Mouse (Mus musculus) stomach, postnatal 0 days (tissue): ENCODE measurements around the gene Epm2aip1. TPM values are rescaled to one million over a fixed set of nuclear protein-coding genes. Genes with fewer than 3 reads are reported as not detected.

ENCODE experiments used
- ATAC-seq: fragments of 200-750 bp; cut with Nextera tagmentation; 2 replicates; pipeline ENCODE4 v1.8.0; 2017; ENCODE audit not compliant: low FRiP score, low TSS enrichment
- DNase-seq: peaks from one replicate; pipeline ENCODE4 v3.0.0-alpha.2; 2016; ENCODE audit warnings: low spot score
- H3K27ac ChIP-seq: fragments of 300-500 bp; sonication (generic); replicated peaks from 2 replicates; pipeline ENCODE4 v1.5.1; 2014; ENCODE audit warnings: mild to moderate bottlenecking, control low read depth
- H3K27me3 ChIP-seq: fragments of 300-500 bp; sonication (generic); 2 replicates; pipeline ENCODE4 v1.6.1; 2014; ENCODE audit warnings: low read length; ENCODE audit not compliant: control insufficient read depth, insufficient read depth
- H3K36me3 ChIP-seq: fragments of 300-500 bp; sonication (generic); 2 replicates; pipeline ENCODE4 v1.6.1; 2014; ENCODE audit warnings: low read length, mixed read lengths; ENCODE audit not compliant: control insufficient read depth, insufficient read depth
- H3K4me1 ChIP-seq: fragments of 300-500 bp; sonication (generic); replicated peaks from 2 replicates; pipeline ENCODE4 v1.6.1; 2014; ENCODE audit warnings: antibody characterized with exemption; ENCODE audit not compliant: control insufficient read depth, insufficient read depth
- H3K4me2 ChIP-seq: fragments of 300-500 bp; sonication (generic); replicated peaks from 2 replicates; pipeline ENCODE4 v1.6.1; 2014; ENCODE audit warnings: low read depth, mild to moderate bottlenecking, control low read depth, moderate library complexity
- H3K4me3 ChIP-seq: fragments of 300-500 bp; sonication (generic); 2 replicates; pipeline ENCODE4 v1.5.1; 2014; ENCODE audit warnings: low read depth, low read length, control low read depth
- H3K9ac ChIP-seq: fragments of 300-500 bp; sonication (generic); 2 replicates; pipeline ENCODE4 v1.6.1; 2014; ENCODE audit warnings: mild to moderate bottlenecking, low read length, control low read depth, mixed read lengths
- H3K9me3 ChIP-seq: fragments of 300-500 bp; sonication (generic); 2 replicates; pipeline ENCODE4 v1.6.1; 2016; ENCODE audit warnings: low read length; ENCODE audit not compliant: control insufficient read depth
- CTCF ChIP-seq: IDR thresholded peaks from 2 replicates; pipeline ENCODE4 v1.5.1; 2016; ENCODE audit warnings: antibody characterized with exemption, low read depth, mild to moderate bottlenecking, moderate library complexity
- EP300 ChIP-seq: optimal IDR thresholded peaks from 2 replicates; pipeline ENCODE3; 2016; ENCODE audit warnings: antibody characterized with exemption
- WGBS: fragments of 180-500 bp; shearing (Covaris S2); extraction: QIAGEN DNeasy Blood & Tissue Kit; methylation state at CpG from one replicate; pipeline ENCODE4 v1.1.7; 2014; 5-methylcytosine and 5-hydroxymethylcytosine counted together
- polyA plus RNA-seq: library from polyadenylated mRNA; unstranded; fragments of >200 nt; fragmentation: Nextera tagmentation; extraction: Ambion mirVana; gene quantifications from 2 replicates; pipeline ENCODE4 v1.2.1, GENCODE M21; 2015

Gene Epm2aip1
- polyA plus RNA-seq, 1 experiment from 2014 or later, result 7.7 TPM

- Histone ChIP-seq H3K4me1 (no peaks in the 10 kb centered on the region), H3K27me3 (no peaks in the 10 kb centered on the region), H3K9me3 (no peaks in the 10 kb centered on the region), H3K36me3 (peaks cover 24% of the 10 kb centered on the region), H3K4me3 (no peak overlapping the region), H3K9ac (no peak overlapping the region), H3K4me2 (no peak overlapping the region), H3K27ac (no peak overlapping the region)
- WGBS, result 83% methylated on average over 6 of the region's 6 CpGs
- DNase-seq (no peak), ATAC-seq (no peak)
- no peak for TF ChIP-seq EP300
- peak; percentile 25; the same call in 1 of the 2 replicates for TF ChIP-seq CTCF
These were observed 28.3 kb upstream of the Epm2aip1 start for GRCm38 (mm10) chr9:111243384-111243783.

- no peak overlapping the region for H3K27ac ChIP-seq
These were observed 26.2 kb upstream of the Epm2aip1 start for GRCm38 (mm10) chr9:111245546-111245945.

GRCm38 (mm10) chr9:111247682-111248246 lies 24.0 kb upstream of the Epm2aip1 start:
- H3K9ac ChIP-seq, result no peak overlapping the region
- no peaks in the 10 kb centered on the region for H3K27me3 ChIP-seq
- H3K9me3 ChIP-seq, result no peaks in the 10 kb centered on the region
- H3K4me3 ChIP-seq, result no peak overlapping the region
- WGBS, result 81% methylated on average over 3 of the region's 3 CpGs
- no peaks in the 10 kb centered on the region for H3K4me1 ChIP-seq
- H3K27ac ChIP-seq, result no peak overlapping the region
- peaks cover 16% of the 10 kb centered on the region; the same call in 1 of the 2 replicates for H3K36me3 ChIP-seq
- no peak for TF ChIP-seq EP300
- TF ChIP-seq CTCF, result peak; percentile 62
- DNase-seq (no peak), ATAC-seq (no peak)
- no peak overlapping the region for H3K4me2 ChIP-seq

More at GRCm38 (mm10) chr9:111245546-111245945, 26.2 kb upstream of the Epm2aip1 start:
- H3K4me1 ChIP-seq, result no peaks in the 10 kb centered on the region
- 71% methylated on average over 6 of the region's 6 CpGs for WGBS
- no peaks in the 10 kb centered on the region for H3K9me3 ChIP-seq
- H3K4me2 ChIP-seq, result no peak overlapping the region
- ATAC-seq, result no peak
- no peak for DNase-seq
- TF ChIP-seq EP300, result no peak
- no peak for TF ChIP-seq CTCF
- H3K9ac ChIP-seq, result no peak overlapping the region
- H3K27me3 ChIP-seq, result no peaks in the 10 kb centered on the region
- H3K4me3 ChIP-seq, result no peak overlapping the region
- H3K36me3 ChIP-seq, result peaks cover 22% of the 10 kb centered on the region; the same call in 1 of the 2 replicates

DNA sequence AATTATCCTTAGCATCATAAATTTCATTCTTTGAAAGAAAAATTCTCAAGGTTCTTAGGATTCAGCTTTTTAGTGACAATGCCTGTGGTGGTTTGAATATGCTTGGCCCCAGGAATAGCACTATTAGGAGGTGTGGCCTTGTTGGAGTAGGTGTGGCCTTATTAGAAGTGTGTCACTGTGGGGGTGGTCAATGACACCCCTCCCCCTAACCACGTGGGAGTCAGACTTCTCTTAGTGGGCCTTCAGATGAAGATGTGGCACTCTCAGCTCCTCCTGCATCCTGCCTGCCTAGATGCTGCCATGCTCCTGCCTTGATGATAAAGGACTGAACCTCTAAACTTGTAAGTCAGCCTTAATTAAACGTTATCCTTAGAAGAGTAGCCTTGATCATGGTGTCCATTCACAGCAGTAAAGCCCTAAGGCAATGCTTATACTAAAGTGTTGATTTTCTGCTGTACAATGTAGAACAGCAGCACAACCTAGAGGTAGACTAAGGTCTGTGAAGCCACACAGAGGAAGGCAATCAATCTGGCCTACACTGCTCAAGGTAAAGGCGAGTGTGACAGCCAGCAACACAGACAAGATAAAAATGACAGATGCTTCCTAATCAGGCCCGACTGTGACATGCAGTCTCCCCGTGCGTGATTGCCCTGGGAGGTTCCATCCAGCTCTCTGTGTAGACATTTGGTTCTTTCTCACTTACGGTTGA lies 19.4 kb upstream of the Epm2aip1 start:
- Histone ChIP-seq H3K4me2 (no peak overlapping the region), H3K36me3 (peaks cover 17% of the 10 kb centered on the region), H3K27ac (no peak overlapping the region), H3K9me3 (no peaks in the 10 kb centered on the region), H3K9ac (no peak overlapping the region), H3K4me3 (no peak overlapping the region), H3K27me3 (no peaks in the 10 kb centered on the region), H3K4me1 (no peaks in the 10 kb centered on the region)
- ATAC-seq, result no peak
- peak; percentile 50 for TF ChIP-seq CTCF
- no peak for TF ChIP-seq EP300
- DNase-seq, result no peak
- WGBS, result 65% methylated on average over 7 of the region's 7 CpGs

- Histone ChIP-seq H3K9me3 (no peaks in the 10 kb centered on the region), H3K4me1 (no peaks in the 10 kb centered on the region), H3K36me3 (peaks cover 13% of the 10 kb centered on the region), H3K4me2 (no peak overlapping the region), H3K27me3 (no peaks in the 10 kb centered on the region), H3K27ac (peak overlapping the region; percentile 35; the same call in 1 of the 2 replicates), H3K9ac (no peak overlapping the region), H3K4me3 (no peak overlapping the region)
- WGBS, result 7% methylated on average over 1 of the region's 1 CpGs
- DNase-seq (peak; percentile 26), ATAC-seq (peak; percentile 64)
- TF ChIP-seq EP300, result no peak
- TF ChIP-seq CTCF, result no peak
These were observed 11.3 kb upstream of the Epm2aip1 start for GRCm38 (mm10) chr9:111260360-111260985.

DNA sequence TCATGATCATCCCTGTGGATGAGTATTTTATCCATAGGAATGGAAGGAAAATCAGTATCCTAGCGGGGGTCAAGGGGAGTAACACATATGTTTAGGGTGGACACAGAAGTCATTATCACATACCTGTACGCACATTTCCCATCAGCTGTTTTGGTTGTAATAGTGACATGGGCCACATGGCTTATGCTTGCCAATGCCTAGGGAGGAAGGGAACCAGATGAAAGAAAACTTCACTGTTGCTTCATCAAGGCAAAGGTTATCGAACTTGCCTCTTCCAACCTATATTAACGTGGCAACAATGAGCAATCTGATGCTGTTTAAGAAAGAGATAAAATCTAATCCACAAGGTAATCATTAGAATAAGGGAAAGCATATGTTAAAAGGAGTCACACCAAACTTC lies 10.4 kb upstream of the Epm2aip1 start:
- no peak overlapping the region for H3K27ac ChIP-seq
- TF ChIP-seq CTCF, result no peak
- no peak for TF ChIP-seq EP300
- no peak for DNase-seq
- H3K4me3 ChIP-seq, result no peak overlapping the region
- H3K36me3 ChIP-seq, result peaks cover 10% of the 10 kb centered on the region; the same call in 1 of the 2 replicates
- H3K4me2 ChIP-seq, result no peak overlapping the region
- WGBS, result 92% methylated on average over 4 of the region's 4 CpGs
- H3K9ac ChIP-seq, result no peak overlapping the region
- H3K4me1 ChIP-seq, result no peaks in the 10 kb centered on the region
- ATAC-seq, result no peak
- no peaks in the 10 kb centered on the region for H3K9me3 ChIP-seq
- no peaks in the 10 kb centered on the region for H3K27me3 ChIP-seq
